Mouse (Mus musculus): ENCODE data around the gene Gramd2. TPM values are rescaled to one million over a fixed set of nuclear protein-coding genes. Genes with fewer than 3 reads are reported as not detected.
"Not testable (repeated sequence)": the region's sequence is repeated elsewhere in the genome, so short reads cannot be mapped to it uniquely, and the experiment has no call there.

Gene Gramd2
- polyA plus RNA-seq, 1 experiment from 2014 or later = 6.2 TPM

DNA sequence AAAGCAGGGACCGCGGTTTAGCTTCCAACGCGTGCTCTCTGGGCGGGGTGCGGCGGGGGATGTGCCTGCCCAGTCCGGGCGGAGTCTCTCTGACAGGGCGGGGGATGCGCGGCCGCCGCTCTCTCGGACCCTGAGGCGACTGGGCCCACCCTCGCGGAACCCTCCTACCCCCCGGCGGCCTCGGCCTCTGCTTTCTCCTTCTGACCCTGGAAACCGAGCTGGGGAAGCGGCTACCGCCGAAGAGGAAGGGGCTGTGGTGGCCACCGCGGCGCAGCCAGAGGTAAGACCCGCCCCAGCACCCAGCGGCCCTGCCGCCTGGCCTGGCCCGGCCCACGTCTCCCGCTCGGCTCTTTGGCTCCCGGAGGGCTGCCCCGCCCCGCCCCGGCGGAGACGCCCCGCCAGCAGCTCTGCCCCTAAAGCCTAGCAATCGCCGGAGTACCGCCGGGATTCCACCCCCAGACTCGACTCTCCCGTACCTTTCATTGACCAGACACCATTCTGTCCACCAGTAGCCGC is 71.2 kb downstream of the Gramd2 start:
- H3K4me2 ChIP-seq = peak overlapping the region; percentile 77
- H3K36me3 ChIP-seq = no peaks in the 10 kb centered on the region
- no peaks in the 10 kb centered on the region for H3K9me3 ChIP-seq
- WGBS = under 1% methylated on average over 43 of the region's 49 CpGs
- H3K27me3 ChIP-seq = no peaks in the 10 kb centered on the region
- peak overlapping the region; percentile 81 for H3K9ac ChIP-seq
- peak overlapping the region; percentile 94 for H3K27ac ChIP-seq
- H3K4me3 ChIP-seq = peak overlapping the region; percentile 93
- ATAC-seq (ENCODE audit: borderline replicate concordance, extremely low read depth, low FRiP score, low TSS enrichment) = peak; percentile 95
- H3K4me1 ChIP-seq = peaks cover 16% of the 10 kb centered on the region

DNA sequence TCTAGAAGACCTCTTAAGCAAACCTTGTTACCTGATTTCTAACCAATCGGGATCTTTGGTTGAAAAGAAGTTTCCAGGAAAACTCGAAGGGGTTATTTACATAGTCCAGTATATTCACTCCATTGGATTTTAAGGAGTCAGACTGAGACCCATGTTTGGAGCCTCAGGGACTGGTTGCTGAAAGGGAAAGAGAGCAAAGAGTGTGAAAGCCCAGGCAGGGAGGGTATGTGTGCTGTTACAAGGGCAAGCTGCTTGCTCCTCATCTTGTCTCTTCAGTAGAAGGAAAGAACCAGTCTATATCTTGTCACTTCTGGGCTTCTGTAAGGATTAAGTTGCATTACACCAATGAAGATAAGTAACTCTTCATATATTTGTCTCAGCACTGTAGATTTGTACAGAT is 72.0 kb downstream of the Gramd2 start:
- H3K4me3 ChIP-seq = peak overlapping the region; percentile 93
- H3K36me3 ChIP-seq = no peaks in the 10 kb centered on the region
- peaks cover 16% of the 10 kb centered on the region for H3K4me1 ChIP-seq
- peak overlapping the region; percentile 77 for H3K4me2 ChIP-seq
- peak overlapping the region; percentile 13; the same call in 1 of the 2 replicates for H3K27ac ChIP-seq
- H3K9me3 ChIP-seq = no peaks in the 10 kb centered on the region
- 5% methylated on average over 2 of the region's 2 CpGs for WGBS
- H3K9ac ChIP-seq = peak overlapping the region; percentile 81
- ATAC-seq (ENCODE audit: borderline replicate concordance, extremely low read depth, low FRiP score, low TSS enrichment) = no peak
- H3K27me3 ChIP-seq = no peaks in the 10 kb centered on the region

DNA sequence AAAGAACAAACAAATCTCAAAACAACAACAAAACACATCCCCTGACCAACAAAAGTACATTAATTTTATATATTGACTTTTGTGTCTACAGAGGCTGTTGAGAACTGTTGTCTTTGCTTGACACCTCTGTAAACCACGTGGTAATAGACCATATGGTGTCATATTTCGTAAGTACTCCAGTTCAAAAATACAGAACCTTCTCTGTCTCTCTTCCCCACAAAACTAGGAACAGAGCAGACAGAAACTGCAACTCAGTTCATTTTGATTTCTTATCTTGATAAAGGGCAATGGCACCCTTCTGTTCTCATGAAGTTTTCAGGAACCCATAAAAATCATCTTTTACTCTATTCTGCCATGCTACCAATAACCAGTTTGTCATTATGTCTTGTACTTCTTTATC is 75.3 kb downstream of the Gramd2 start:
- Histone ChIP-seq H3K9me3 (no peaks in the 10 kb centered on the region), H3K9ac (no peak overlapping the region), H3K4me2 (no peak overlapping the region), H3K27me3 (no peaks in the 10 kb centered on the region), H3K27ac (no peak overlapping the region), H3K4me3 (no peak overlapping the region), H3K4me1 (peaks cover 6% of the 10 kb centered on the region), H3K36me3 (no peaks in the 10 kb centered on the region)
- no peak for ATAC-seq (ENCODE audit: borderline replicate concordance, extremely low read depth, low FRiP score, low TSS enrichment)
- WGBS = 44% methylated on average over 2 of the region's 2 CpGs

DNA sequence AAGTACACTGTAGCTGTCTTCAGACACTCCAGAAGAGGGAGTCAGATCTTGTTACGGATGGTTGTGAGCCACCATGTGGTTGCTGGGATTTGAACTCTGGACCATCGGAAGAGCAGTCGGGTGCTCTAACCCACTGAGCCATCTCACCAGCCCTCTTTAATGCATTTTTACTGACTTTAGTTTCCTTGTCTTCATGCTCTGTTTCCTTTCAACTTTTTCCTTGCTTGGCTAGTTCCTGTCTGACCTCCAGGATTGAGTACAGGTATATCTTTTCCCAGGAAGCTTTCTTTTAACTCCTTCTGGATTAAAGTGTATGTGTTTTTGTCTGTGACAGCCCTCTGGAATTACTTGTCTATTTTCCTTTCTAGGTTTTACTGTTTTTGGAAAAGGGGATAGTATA is 77.1 kb downstream of the Gramd2 start:
- H3K9me3 ChIP-seq; H3K4me1 ChIP-seq; H3K27me3 ChIP-seq; H3K4me2 ChIP-seq; H3K27ac ChIP-seq; H3K9ac ChIP-seq; ATAC-seq (ENCODE audit: borderline replicate concordance, extremely low read depth, low FRiP score, low TSS enrichment); H3K4me3 ChIP-seq; H3K36me3 ChIP-seq: not testable (repeated sequence)
- WGBS = 92% methylated on average over 3 of the region's 3 CpGs

DNA sequence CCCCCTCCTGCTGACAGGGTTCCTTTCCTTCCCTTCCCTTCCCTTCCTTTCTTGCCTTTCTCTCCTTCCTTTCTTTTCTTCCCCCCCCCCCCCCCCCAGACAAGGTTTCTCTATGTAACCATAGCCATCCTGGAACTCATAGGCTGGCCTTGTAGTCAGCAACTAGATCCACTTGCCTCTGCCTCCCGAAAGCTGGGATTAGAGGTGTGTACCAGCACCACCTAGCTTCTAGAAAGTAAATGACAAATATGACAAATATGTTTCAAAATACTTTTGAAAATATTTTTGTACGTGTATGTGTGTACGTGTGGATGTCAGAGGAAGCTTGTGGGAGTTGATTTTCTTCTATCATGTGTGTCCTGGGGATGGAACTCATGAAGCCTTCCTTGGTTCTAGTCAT is 80.6 kb downstream of the Gramd2 start:
- H3K4me3 ChIP-seq = no peak overlapping the region
- H3K9me3 ChIP-seq = no peaks in the 10 kb centered on the region
- no peaks in the 10 kb centered on the region for H3K4me1 ChIP-seq
- no peaks in the 10 kb centered on the region for H3K27me3 ChIP-seq
- no peak for ATAC-seq (ENCODE audit: borderline replicate concordance, extremely low read depth, low FRiP score, low TSS enrichment)
- no peak overlapping the region for H3K27ac ChIP-seq
- H3K9ac ChIP-seq = no peak overlapping the region
- no peak overlapping the region for H3K4me2 ChIP-seq
- no peaks in the 10 kb centered on the region for H3K36me3 ChIP-seq
- 56% methylated on average over 3 of the region's 3 CpGs for WGBS

DNA sequence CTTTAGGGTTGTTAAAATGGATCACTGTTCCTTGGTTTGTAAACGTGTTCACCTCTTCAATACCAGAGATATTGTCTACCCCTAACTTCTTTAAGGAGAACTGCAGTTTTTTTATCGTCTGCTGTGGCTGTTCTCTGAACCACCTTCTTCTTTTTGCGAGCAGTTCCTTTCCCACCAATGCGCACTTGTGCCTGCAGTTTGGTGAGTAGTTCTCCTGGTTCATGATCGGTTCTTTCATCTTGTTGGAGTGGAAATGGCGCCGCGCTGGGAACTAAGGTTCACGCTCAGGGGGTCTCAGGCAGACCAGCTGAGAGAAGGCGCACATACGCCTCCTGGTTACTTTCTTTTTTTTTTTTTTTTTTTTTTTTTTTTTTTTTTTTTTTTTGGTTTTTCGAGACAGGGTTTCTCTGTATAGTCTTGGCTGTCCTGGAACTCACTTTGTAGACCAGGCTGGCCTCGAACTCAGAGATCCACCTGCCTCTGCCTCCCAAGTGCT is 87.1 kb downstream of the Gramd2 start:
- H3K27ac ChIP-seq; ATAC-seq (ENCODE audit: borderline replicate concordance, extremely low read depth, low FRiP score, low TSS enrichment); H3K4me2 ChIP-seq; H3K36me3 ChIP-seq; H3K9ac ChIP-seq; H3K27me3 ChIP-seq; H3K9me3 ChIP-seq; H3K4me3 ChIP-seq; H3K4me1 ChIP-seq: not testable (repeated sequence)
- WGBS = 91% methylated on average over 12 of the region's 13 CpGs

Other genes starting within 250 kb of the Gramd2 start
- 13.6 and 15.3 TPM in 2 replicates for gene Arih1, start 193.5 kb upstream of the Gramd2 start, polyA plus RNA-seq (2015; fragmentation: Nextera tagmentation; extraction: Ambion mirVana)
- 63.2 and 63.4 TPM in 2 replicates for gene Hexa, start 140.6 kb upstream of the Gramd2 start, polyA plus RNA-seq (2015; fragmentation: Nextera tagmentation; extraction: Ambion mirVana)
- gene Tmem202, start 140.3 kb upstream of the Gramd2 start, polyA plus RNA-seq (2015; fragmentation: Nextera tagmentation; extraction: Ambion mirVana) = 0.20 TPM in 1 of 2 replicates, not detected in the other
- 0.24 and 0.51 TPM in 2 replicates for gene Celf6, start 102.2 kb upstream of the Gramd2 start, polyA plus RNA-seq (2015; fragmentation: Nextera tagmentation; extraction: Ambion mirVana)
- gene Parp6, start 62.9 kb upstream of the Gramd2 start, polyA plus RNA-seq (2015; fragmentation: Nextera tagmentation; extraction: Ambion mirVana) = 18.3 and 21.6 TPM in 2 replicates
- 1,403 and 1,442 TPM in 2 replicates for gene Pkm, start 23.8 kb upstream of the Gramd2 start, polyA plus RNA-seq (2015; fragmentation: Nextera tagmentation; extraction: Ambion mirVana)
- gene Senp8, start 70.6 kb downstream of the Gramd2 start, polyA plus RNA-seq (2015; fragmentation: Nextera tagmentation; extraction: Ambion mirVana) = 10.0 and 10.1 TPM in 2 replicates
- gene Myo9a, start 70.8 kb downstream of the Gramd2 start, polyA plus RNA-seq (2015; fragmentation: Nextera tagmentation; extraction: Ambion mirVana) = 13.2 and 13.3 TPM in 2 replicates